In the genomic region with DNA sequence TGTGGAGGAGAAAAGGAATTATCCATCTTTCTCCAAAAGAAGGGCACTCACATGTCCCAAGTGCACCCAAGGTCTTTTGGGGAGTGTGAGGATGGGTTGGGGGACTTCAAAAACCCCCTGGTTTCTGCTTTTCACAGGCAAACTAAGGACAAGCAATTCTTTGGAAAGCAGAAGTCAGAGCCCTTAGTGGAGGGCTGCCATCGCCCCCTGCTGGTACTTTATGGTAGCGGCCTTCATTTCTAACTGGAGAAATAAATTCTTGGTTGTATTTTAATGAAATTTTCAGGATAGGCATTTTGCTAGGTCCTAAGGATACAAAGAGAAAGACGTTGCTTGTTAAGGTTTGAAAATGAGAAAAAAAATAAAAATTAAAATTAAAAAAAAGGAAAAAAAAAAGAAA, we compare ENCODE assay signal across 8 mouse cellular contexts. TPM values are rescaled to one million over a fixed set of nuclear protein-coding genes. Genes with fewer than 3 reads are reported as not detected.
DNase-seq lines count a peak whose midpoint lies in the region; ATAC-seq and TF ChIP-seq lines count a peak whose summit lies in the region.

No protein-coding gene starts in this region.

- H3K27me3 ChIP-seq in kidney, adult 2 months (replicated peaks; ENCODE audit: control insufficient read depth, insufficient read depth, low read length): no peaks in the 10 kb centered on the region
- no peaks in the 10 kb centered on the region for H3K27me3 ChIP-seq in kidney, embryonic 15.5 days
- no peaks in the 10 kb centered on the region for H3K27me3 ChIP-seq in cerebellum, adult 2 months (ENCODE audit: control insufficient read depth, insufficient read depth, low read length)

- H3K9me3 ChIP-seq in kidney, embryonic 15.5 days (replicated peaks): no peaks in the 10 kb centered on the region

- TF ChIP-seq POLR2A in kidney, adult 2 months (IDR thresholded peaks at IDR 0.05; ENCODE audit: low read depth, low read length): no peak
- no peak for TF ChIP-seq POLR2A in cerebellum, adult 2 months (IDR thresholded peaks at IDR 0.05; ENCODE audit: borderline replicate concordance, insufficient read depth, low read length)

- intact Hi-C loops in heart, postnatal 14 days (cut with DNase I): loop anchor here (2.0 kb wide), 1 partner anchor 152 kb away; no protein-coding TSS in a partner anchor
- intact Hi-C loops in left cerebral cortex, postnatal 36 days (cut with DNase I): loop anchor here (2.0 kb wide), 1 partner anchor 36 kb away; no protein-coding TSS in a partner anchor

- H3K4me3 ChIP-seq in kidney, adult 2 months (ENCODE audit: insufficient read depth, low read depth, low read length): no peak overlapping the region
- H3K4me3 ChIP-seq in kidney, embryonic 15.5 days (replicated peaks): no peak overlapping the region
- H3K4me3 ChIP-seq in cerebellum, adult 2 months (replicated peaks; ENCODE audit: insufficient read depth, low read depth, low read length): no peak overlapping the region

- H3K27ac ChIP-seq in kidney, adult 2 months (ENCODE audit: insufficient read depth, low read depth, low read length): no peak overlapping the region
- H3K27ac ChIP-seq in kidney, embryonic 15.5 days: no peak overlapping the region
- H3K27ac ChIP-seq in cerebellum, adult 2 months (ENCODE audit: insufficient read depth, low read length): no peak overlapping the region

- no peak overlapping the region for H3K9ac ChIP-seq in kidney, embryonic 15.5 days

- no peaks in the 10 kb centered on the region for H3K36me3 ChIP-seq in kidney, adult 2 months (ENCODE audit: control insufficient read depth, insufficient read depth, low read length)
- no peaks in the 10 kb centered on the region for H3K36me3 ChIP-seq in kidney, embryonic 15.5 days

- ATAC-seq in kidney, embryonic 15.5 days (replicated peaks; ENCODE audit: low FRiP score): no peak

- H3K4me2 ChIP-seq in kidney, embryonic 15.5 days: no peak overlapping the region

- WGBS in kidney, adult 2 months: 9% methylated on average over 3 of the region's 3 CpGs
- WGBS in kidney, embryonic 15.5 days: 8% methylated on average over 3 of the region's 3 CpGs
- WGBS in cerebellum, adult 2 months: 11% methylated on average over 3 of the region's 3 CpGs

- DNase-seq in kidney, adult 2 months: peak; percentile 54
- peak; percentile 78 for DNase-seq in NIH3T3 (ENCODE audit: low read depth)
- DNase-seq in cerebellum, adult 2 months: peak; percentile 14 to 30
- DNase-seq in heart, postnatal 14 days: peak; percentile 25 to 64
- peak; percentile 39 to 41 for DNase-seq in left cerebral cortex, postnatal 36 days (ENCODE audit: low spot score in 2 of 2)
- DNase-seq in retina, adult 2 months (ENCODE audit: low read depth, low spot score): peak; percentile 4
- DNase-seq in c-Kit-positive CD71-positive TER-119-positive erythroid progenitor cells, embryonic 14.5 days (ENCODE audit: low spot score): no peak

- H3K4me1 ChIP-seq in kidney, adult 2 months (ENCODE audit: control insufficient read depth, insufficient read depth, low read length): no peaks in the 10 kb centered on the region
- H3K4me1 ChIP-seq in kidney, embryonic 15.5 days: 0 out of 2 replicates have a peak, but pooled peaks cover 3% of the 10 kb centered on the region
- no peaks in the 10 kb centered on the region for H3K4me1 ChIP-seq in cerebellum, adult 2 months (ENCODE audit: control insufficient read depth, insufficient read depth, low read length)

- TF ChIP-seq CTCF in kidney, adult 2 months (conservative IDR thresholded peaks at IDR 0.05; ENCODE audit: insufficient read depth, insufficient read length, low read depth, low read length): peak; percentile 69
- peak; percentile 51; the same call in 1 of the 2 replicates for TF ChIP-seq CTCF in cerebellum, adult 2 months (IDR thresholded peaks at IDR 0.05; ENCODE audit: borderline replicate concordance, insufficient read depth, low read depth, low read length)

RNA-seq across cellular contexts. Expression of gene Ticrr, which starts 11.0 kb away (rescaled TPM):
- 0.03 and 0.11 TPM in 2 replicates for polyA plus RNA-seq in kidney, adult 2 months (2012; rRNA removed)
- polyA plus RNA-seq in kidney, embryonic 15.5 days (2015; fragmentation: Nextera tagmentation; extraction: Ambion mirVana): 11.2 and 11.6 TPM in 2 replicates
- 0.05 and 0.10 TPM in 2 replicates for polyA plus RNA-seq in cerebellum, adult 2 months (2012; rRNA removed)
- total RNA-seq in heart, postnatal 14 days (2021): 1 to 10 TPM in 1 of 2 experiments, under 1 TPM in 1; 0.29 to 1.2 TPM
- under 1 TPM; 0.17 to 0.20 TPM for total RNA-seq in left cerebral cortex, postnatal 36 days (2021)

RNA-seq across cellular contexts. Expression of gene Rhcg, which starts 31.5 kb away (rescaled TPM):
- 170 and 188 TPM in 2 replicates for polyA plus RNA-seq in kidney, adult 2 months (2012; rRNA removed)
- polyA plus RNA-seq in kidney, embryonic 15.5 days (2015; fragmentation: Nextera tagmentation; extraction: Ambion mirVana): 28.8 and 29.9 TPM in 2 replicates
- polyA plus RNA-seq in cerebellum, adult 2 months (2012; rRNA removed): 0.13 and 0.19 TPM in 2 replicates
- not detected for total RNA-seq in heart, postnatal 14 days (2021)
- total RNA-seq in left cerebral cortex, postnatal 36 days (2021): 1 to 10 TPM in 1 of 2 experiments, under 1 TPM in 1; 0.82 to 1.4 TPM

Comparison
In these comparisons a context has a peak if more than half of its experiments do, and no peak if none do; other contexts are left out.
1. RNA of gene Ticrr, which starts 11.0 kb away (polyA plus RNA-seq): 11.2 to 11.6 TPM in kidney, embryonic 15.5 days; 0.05 to 0.10 TPM in cerebellum, adult 2 months and 0.03 to 0.11 TPM in kidney, adult 2 months; every median in the first group is over 10 times any median in the second.
2. RNA of gene Rhcg, which starts 31.5 kb away (polyA plus RNA-seq): 170 to 188 TPM in kidney, adult 2 months and 28.8 to 29.9 TPM in kidney, embryonic 15.5 days; 0.13 to 0.19 TPM in cerebellum, adult 2 months; every median in the first group is over 10 times any median in the second.